Mouse (Mus musculus): ENCODE measurements around the gene Nr2f1. TPM values are rescaled to one million over a fixed set of nuclear protein-coding genes. Genes with fewer than 3 reads are reported as not detected.

Gene Nr2f1
- polyA plus RNA-seq, 1 experiment from 2014 or later: 3.2 TPM

GRCm38 (mm10) chr13:78198391-78198870 lies 1.1 kb downstream of the Nr2f1 start:
- Histone ChIP-seq H3K9me3 (replicated peaks) (no peaks in the 10 kb centered on the region), H3K36me3 (no peaks in the 10 kb centered on the region), H3K27ac (peak overlapping the region; percentile 93), H3K4me2 (peak overlapping the region; percentile 94), H3K9ac (peak overlapping the region; percentile 83), H3K27me3 (peaks cover 49% of the 10 kb centered on the region), H3K4me1 (replicated peaks) (peaks cover 31% of the 10 kb centered on the region), H3K4me3 (peak overlapping the region; percentile 85)
- WGBS: under 1% methylated on average over 27 of the region's 63 CpGs
- no peak for ATAC-seq (replicated peaks; ENCODE audit: insufficient number of reproducible peaks, insufficient read depth, low FRiP score, low read depth)

DNA sequence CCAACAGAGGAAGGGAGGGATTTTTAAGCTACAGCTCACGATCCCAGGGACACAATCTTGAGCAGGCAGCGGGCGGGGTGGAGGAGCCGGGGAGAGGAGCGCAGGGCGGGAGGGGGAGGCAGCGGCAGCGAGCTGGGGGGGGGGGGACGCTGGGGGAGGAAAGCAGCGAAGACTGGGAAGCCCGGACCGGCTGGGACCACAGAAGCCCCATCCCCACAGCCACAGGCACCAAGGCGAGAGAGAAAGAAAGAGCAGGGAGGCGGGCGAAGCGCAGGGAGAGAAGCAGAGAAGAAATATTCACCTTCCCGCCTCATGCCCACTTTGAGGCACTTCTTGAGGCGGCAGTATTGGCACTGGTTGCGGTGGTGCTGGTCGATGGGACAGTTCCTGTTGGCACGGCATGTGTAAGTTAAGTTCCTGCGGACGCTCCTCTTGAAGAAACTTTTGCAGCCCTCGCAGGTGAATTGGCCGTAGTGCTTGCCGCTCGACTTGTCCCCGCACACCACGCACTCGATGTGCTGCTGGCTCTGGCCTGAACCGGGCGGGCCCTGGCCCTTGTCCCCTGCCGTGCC lies 1.7 kb downstream of the Nr2f1 start:
- Histone ChIP-seq H3K4me3 (peak overlapping the region; percentile 85), H3K4me2 (peak overlapping the region; percentile 94), H3K27ac (peak overlapping the region; percentile 93), H3K36me3 (no peaks in the 10 kb centered on the region), H3K9ac (peak overlapping the region; percentile 83), H3K4me1 (replicated peaks) (peaks cover 31% of the 10 kb centered on the region), H3K9me3 (replicated peaks) (no peaks in the 10 kb centered on the region), H3K27me3 (peaks cover 54% of the 10 kb centered on the region)
- WGBS: under 1% methylated on average over 28 of the region's 33 CpGs
- no peak for ATAC-seq (replicated peaks; ENCODE audit: insufficient number of reproducible peaks, insufficient read depth, low FRiP score, low read depth)

GRCm38 (mm10) chr13:78197286-78197818 lies 2.2 kb downstream of the Nr2f1 start:
- no peak for ATAC-seq (replicated peaks; ENCODE audit: insufficient number of reproducible peaks, insufficient read depth, low FRiP score, low read depth)
- Histone ChIP-seq H3K27me3 (peaks cover 59% of the 10 kb centered on the region), H3K4me3 (peak overlapping the region; percentile 85), H3K36me3 (no peaks in the 10 kb centered on the region), H3K9me3 (replicated peaks) (no peaks in the 10 kb centered on the region), H3K27ac (peak overlapping the region; percentile 93), H3K4me1 (replicated peaks) (peaks cover 28% of the 10 kb centered on the region), H3K4me2 (peak overlapping the region; percentile 94), H3K9ac (peak overlapping the region; percentile 83)
- WGBS: 6% methylated on average over 9 of the region's 9 CpGs

DNA sequence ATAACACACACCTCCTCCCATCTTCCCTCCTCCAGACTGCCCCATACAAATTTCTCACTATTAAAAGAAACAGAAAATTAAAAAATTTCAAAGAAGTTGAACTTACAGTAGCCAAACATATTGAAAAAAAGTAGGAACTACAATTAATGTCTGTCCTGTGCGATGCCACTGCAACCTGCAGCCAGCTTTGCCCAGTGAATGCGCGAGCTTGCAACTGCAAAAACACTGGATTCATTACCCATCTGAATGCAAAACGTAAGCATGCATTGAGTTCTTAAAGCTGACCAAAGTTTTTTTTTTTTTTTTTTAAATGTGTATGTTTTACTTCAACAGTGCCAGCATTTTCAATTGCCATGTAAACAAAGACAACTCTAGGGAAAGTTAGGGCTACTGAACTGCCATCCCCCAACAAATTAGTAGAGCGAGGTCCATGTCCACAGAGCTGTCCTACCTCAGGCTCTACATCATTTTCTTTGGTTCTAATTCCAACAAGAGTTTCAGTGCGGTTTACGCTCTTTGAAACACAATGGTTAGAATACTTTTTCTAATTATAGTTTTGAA lies 3.2 kb downstream of the Nr2f1 start:
- no peak overlapping the region for H3K4me2 ChIP-seq
- no peaks in the 10 kb centered on the region for H3K9me3 ChIP-seq (replicated peaks)
- no peak overlapping the region for H3K9ac ChIP-seq
- H3K4me1 ChIP-seq (replicated peaks): peaks cover 23% of the 10 kb centered on the region
- peaks cover 63% of the 10 kb centered on the region for H3K27me3 ChIP-seq
- no peak overlapping the region for H3K27ac ChIP-seq
- peak overlapping the region; percentile 5 for H3K4me3 ChIP-seq
- WGBS: 50% methylated on average over 7 of the region's 7 CpGs
- ATAC-seq (replicated peaks; ENCODE audit: insufficient number of reproducible peaks, insufficient read depth, low FRiP score, low read depth): no peak
- no peaks in the 10 kb centered on the region for H3K36me3 ChIP-seq

GRCm38 (mm10) chr13:78195601-78196115 lies 3.9 kb downstream of the Nr2f1 start:
- H3K9me3 ChIP-seq (replicated peaks): no peaks in the 10 kb centered on the region
- no peak for ATAC-seq (replicated peaks; ENCODE audit: insufficient number of reproducible peaks, insufficient read depth, low FRiP score, low read depth)
- 0 out of 2 replicates have a peak overlapping the region, but pooled peaks have one; percentile 17 for H3K9ac ChIP-seq
- H3K4me1 ChIP-seq (replicated peaks): peaks cover 23% of the 10 kb centered on the region
- peaks cover 68% of the 10 kb centered on the region for H3K27me3 ChIP-seq
- peak overlapping the region; percentile 45 for H3K4me3 ChIP-seq
- 24% methylated on average over 13 of the region's 13 CpGs for WGBS
- peak overlapping the region; percentile 67 for H3K4me2 ChIP-seq
- H3K27ac ChIP-seq: no peak overlapping the region
- no peaks in the 10 kb centered on the region for H3K36me3 ChIP-seq

DNA sequence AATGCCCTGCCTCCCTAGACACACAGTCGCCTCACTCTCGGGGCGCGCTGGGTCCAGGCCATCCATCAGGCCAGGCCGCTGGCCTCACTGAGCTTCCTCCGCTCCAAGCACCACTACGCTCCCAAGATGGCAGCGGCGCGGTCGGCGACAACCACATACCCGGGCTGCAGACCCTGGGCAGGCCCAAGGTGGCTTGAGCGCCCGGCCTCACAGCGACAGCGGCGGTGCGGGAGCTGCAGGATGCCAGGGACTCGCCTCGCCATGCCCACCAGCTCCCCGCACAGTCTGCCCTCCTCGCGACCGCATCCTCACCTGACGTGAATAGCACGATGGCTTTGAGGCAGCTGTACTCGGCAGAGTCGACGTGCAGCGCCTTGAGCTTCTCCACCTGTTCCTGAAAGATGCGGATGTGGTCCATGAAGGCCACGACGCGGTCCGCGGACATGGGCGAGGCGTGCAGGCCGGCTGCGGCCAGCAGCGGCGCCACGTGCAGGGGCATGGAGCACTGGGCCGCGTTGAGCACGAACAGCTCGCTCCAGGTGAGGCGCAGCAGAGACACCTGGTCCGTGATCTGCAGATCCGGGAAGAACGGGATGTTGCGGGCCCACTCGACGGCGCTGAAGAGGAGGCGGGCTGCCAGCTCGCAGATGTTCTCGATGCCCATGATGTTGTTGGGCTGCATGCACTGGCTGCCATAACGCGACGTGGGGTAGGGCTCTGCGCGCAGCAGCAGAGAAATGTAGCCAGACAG lies 4.5 kb downstream of the Nr2f1 start:
- 9% methylated on average over 64 of the region's 64 CpGs for WGBS
- Histone ChIP-seq H3K9ac (0 out of 2 replicates have a peak overlapping the region, but pooled peaks have one; percentile 17), H3K27me3 (peaks cover 66% of the 10 kb centered on the region), H3K4me3 (peak overlapping the region; percentile 45), H3K36me3 (no peaks in the 10 kb centered on the region), H3K4me1 (replicated peaks) (peaks cover 21% of the 10 kb centered on the region), H3K4me2 (peak overlapping the region; percentile 67), H3K9me3 (replicated peaks) (no peaks in the 10 kb centered on the region), H3K27ac (no peak overlapping the region)
- no peak for ATAC-seq (replicated peaks; ENCODE audit: insufficient number of reproducible peaks, insufficient read depth, low FRiP score, low read depth)

- WGBS: 25% methylated on average over 26 of the region's 26 CpGs
- peak overlapping the region; percentile 45 for H3K4me3 ChIP-seq
- H3K9me3 ChIP-seq (replicated peaks): no peaks in the 10 kb centered on the region
- H3K27ac ChIP-seq: no peak overlapping the region
- ATAC-seq (replicated peaks; ENCODE audit: insufficient number of reproducible peaks, insufficient read depth, low FRiP score, low read depth): no peak
- H3K27me3 ChIP-seq: peaks cover 73% of the 10 kb centered on the region
- H3K36me3 ChIP-seq: no peaks in the 10 kb centered on the region
- peak overlapping the region; percentile 67 for H3K4me2 ChIP-seq
- peaks cover 17% of the 10 kb centered on the region for H3K4me1 ChIP-seq (replicated peaks)
- H3K9ac ChIP-seq: no peak overlapping the region
Measured at GRCm38 (mm10) chr13:78194135-78194849, 5.3 kb downstream of the Nr2f1 start.

DNA sequence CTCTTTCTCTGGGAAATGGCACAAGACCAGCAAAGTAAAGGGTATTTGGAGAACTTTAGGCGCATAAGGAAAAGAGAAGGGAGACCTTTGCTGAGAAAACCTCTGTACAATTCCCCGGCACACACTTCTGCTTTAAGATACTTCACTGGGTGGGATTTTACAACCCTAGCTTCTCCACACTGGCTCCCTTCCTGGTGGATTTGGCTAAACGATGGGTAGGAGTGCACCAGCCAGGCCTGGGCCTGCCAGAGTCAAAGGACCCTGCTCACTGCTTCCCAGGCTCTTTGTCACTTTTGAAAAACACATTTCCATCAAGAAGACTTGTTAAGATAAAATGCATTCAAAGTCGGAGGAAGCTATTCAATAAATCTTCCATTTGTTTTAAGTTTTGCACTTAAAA lies 6.3 kb downstream of the Nr2f1 start:
- no peak for ATAC-seq (replicated peaks; ENCODE audit: insufficient number of reproducible peaks, insufficient read depth, low FRiP score, low read depth)
- H3K27ac ChIP-seq: no peak overlapping the region
- H3K36me3 ChIP-seq: no peaks in the 10 kb centered on the region
- peaks cover 15% of the 10 kb centered on the region for H3K4me1 ChIP-seq (replicated peaks)
- no peaks in the 10 kb centered on the region for H3K9me3 ChIP-seq (replicated peaks)
- WGBS: 54% methylated on average over 4 of the region's 4 CpGs
- H3K27me3 ChIP-seq: peaks cover 79% of the 10 kb centered on the region
- no peak overlapping the region for H3K4me3 ChIP-seq
- no peak overlapping the region for H3K9ac ChIP-seq
- H3K4me2 ChIP-seq: peak overlapping the region; percentile 67; the same call in 1 of the 2 replicates

DNA sequence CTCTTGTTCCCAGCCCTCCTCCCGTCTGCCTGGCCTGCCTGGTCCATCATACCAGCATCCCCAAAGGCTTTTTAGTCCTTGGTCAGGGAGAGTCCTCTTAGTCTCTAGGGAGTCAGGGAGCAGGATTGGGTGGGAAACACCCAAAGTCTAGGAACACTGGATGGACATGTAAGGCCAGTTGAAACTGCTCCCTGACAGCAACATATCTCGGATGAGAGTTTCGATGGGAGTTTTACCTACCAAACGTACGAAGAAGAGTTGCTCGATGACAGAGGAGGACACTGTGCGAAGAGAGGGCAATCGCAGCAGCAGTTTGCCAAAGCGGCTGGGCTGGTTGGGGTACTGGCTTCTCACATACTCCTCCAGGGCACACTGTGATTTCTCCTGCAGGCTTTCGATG lies 10.0 kb downstream of the Nr2f1 start:
- Histone ChIP-seq H3K9ac (no peak overlapping the region), H3K27me3 (peaks cover 87% of the 10 kb centered on the region), H3K4me2 (no peak overlapping the region), H3K36me3 (no peaks in the 10 kb centered on the region), H3K9me3 (replicated peaks) (no peaks in the 10 kb centered on the region), H3K4me3 (no peak overlapping the region), H3K27ac (no peak overlapping the region), H3K4me1 (replicated peaks) (no peaks in the 10 kb centered on the region)
- ATAC-seq (replicated peaks; ENCODE audit: insufficient number of reproducible peaks, insufficient read depth, low FRiP score, low read depth): no peak
- 41% methylated on average over 10 of the region's 10 CpGs for WGBS

DNA sequence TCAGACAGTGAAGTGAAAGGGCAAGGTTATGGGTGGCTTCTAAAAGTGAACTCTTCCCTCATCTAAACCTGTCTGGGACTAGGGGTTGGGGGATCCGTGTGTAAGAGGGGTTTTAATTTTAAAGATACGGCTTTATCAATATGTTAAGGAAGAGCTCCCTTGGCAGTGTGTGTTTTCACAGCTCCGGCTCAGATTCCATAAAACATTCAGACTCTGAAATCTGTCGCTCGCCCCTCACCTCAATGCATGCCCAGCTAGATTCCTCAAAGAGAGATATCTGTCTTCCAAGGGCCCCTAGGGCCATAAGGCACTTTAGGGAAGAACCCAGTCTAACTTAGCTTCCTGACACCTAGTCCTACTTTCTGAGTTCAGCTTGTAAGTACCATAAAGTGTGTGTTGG lies 11.7 kb downstream of the Nr2f1 start:
- H3K9ac ChIP-seq: no peak overlapping the region
- 56% methylated on average over 5 of the region's 5 CpGs for WGBS
- H3K4me3 ChIP-seq: no peak overlapping the region
- no peak overlapping the region for H3K27ac ChIP-seq
- ATAC-seq (replicated peaks; ENCODE audit: insufficient number of reproducible peaks, insufficient read depth, low FRiP score, low read depth): no peak
- no peaks in the 10 kb centered on the region for H3K4me1 ChIP-seq (replicated peaks)
- no peaks in the 10 kb centered on the region for H3K36me3 ChIP-seq
- no peak overlapping the region for H3K4me2 ChIP-seq
- no peaks in the 10 kb centered on the region for H3K9me3 ChIP-seq (replicated peaks)
- H3K27me3 ChIP-seq: peaks cover 86% of the 10 kb centered on the region

Measured in heart, embryonic 15.5 days (tissue).